Mouse (Mus musculus): ENCODE measurements around the gene Wdr82.

DNA sequence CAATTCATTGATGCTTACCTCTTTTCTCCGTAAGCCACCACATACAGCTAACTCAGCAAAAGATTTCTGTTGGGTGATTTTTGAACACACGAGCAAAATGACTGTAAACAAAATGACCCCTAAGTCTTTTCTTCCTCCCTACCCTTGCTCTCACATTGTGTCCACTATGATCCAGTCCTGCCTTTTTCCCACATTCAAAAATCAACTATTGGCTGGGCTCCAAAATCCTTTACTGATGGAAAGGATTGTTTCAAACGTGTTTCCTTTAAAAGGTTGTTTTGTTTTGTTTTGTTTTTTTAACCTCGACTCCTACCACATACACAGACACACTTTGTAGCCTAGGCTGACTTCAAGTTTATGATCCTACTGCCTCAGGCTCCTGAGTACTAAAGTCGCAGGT lies 10.3 kb upstream of the Wdr82 start:
- TF ChIP-seq CTCF (IDR thresholded peaks at IDR 0.05; ENCODE audit: borderline replicate concordance, extremely low read depth, insufficient read depth, insufficient read length) (no peak), POLR2A (IDR thresholded peaks at IDR 0.05; ENCODE audit: borderline replicate concordance, extremely low read depth, insufficient read depth, insufficient read length, poor library complexity, severe bottlenecking) (no peak)

Measured in brain, embryonic 14.5 days (tissue).